Mouse (Mus musculus) ES-E14 (cell line): ENCODE results near the gene Pxt1. TPM values are rescaled to one million over a fixed set of nuclear protein-coding genes. Genes with fewer than 3 reads are reported as not detected.

Source experiments
- DNase-seq: peaks from one replicate; pipeline ENCODE4 v3.0.0-alpha.2; 2013; ENCODE audit warnings: low read depth, low spot score
- H3K27ac ChIP-seq: 2 replicates; pipeline ENCODE4 v1.5.1; 2012; ENCODE audit warnings: low read depth, mild to moderate bottlenecking, low read length, moderate library complexity, mixed read lengths; ENCODE audit not compliant: poor library complexity, insufficient read depth, severe bottlenecking
- H3K36me3 ChIP-seq: 2 replicates; pipeline ENCODE4 v1.6.1; 2012; ENCODE audit warnings: mild to moderate bottlenecking, low read length, moderate library complexity, mixed read lengths; ENCODE audit not compliant: control insufficient read depth, poor library complexity, insufficient read depth, severe bottlenecking
- H3K4me1 ChIP-seq, 2 experiments: fragments of 150-350 bp in 1 of 2; sonication (generic) in 1 of 2; 2 replicates each; pipeline ENCODE4 v1.6.1; 2012; ENCODE audit warnings: low read length in 2 of 2, mild to moderate bottlenecking in 1 of 2, mixed read lengths in 1 of 2; ENCODE audit not compliant: control insufficient read depth in 2 of 2, insufficient read depth in 2 of 2, poor library complexity in 1 of 2
- H3K4me3 ChIP-seq, 2 experiments: fragments of 150-350 bp in 1 of 2; sonication (generic) in 1 of 2; 2 replicates each; pipeline ENCODE4 v1.5.1; 2012; ENCODE audit warnings: low read length in 2 of 2, low read depth in 1 of 2, mild to moderate bottlenecking in 1 of 2, mixed read lengths in 1 of 2; ENCODE audit not compliant: insufficient read depth in 1 of 2, poor library complexity in 1 of 2, severe bottlenecking in 1 of 2
- H3K9ac ChIP-seq: 2 replicates; pipeline ENCODE4 v1.6.1; 2012; ENCODE audit warnings: low read depth, mild to moderate bottlenecking, low read length, mixed read lengths; ENCODE audit not compliant: poor library complexity, insufficient read depth, severe bottlenecking
- H3K9me3 ChIP-seq: fragments of 150-350 bp; sonication (generic); 2 replicates; pipeline ENCODE4 v1.6.1; 2012; ENCODE audit warnings: low read depth, mild to moderate bottlenecking, low read length; ENCODE audit not compliant: control insufficient read depth, insufficient read depth
- CHD2 ChIP-seq: IDR thresholded peaks from 2 replicates; pipeline ENCODE4 v1.6.1; 2014; ENCODE audit warnings: mild to moderate bottlenecking, low read depth, low read length, inconsistent platforms
- HCFC1 ChIP-seq: IDR thresholded peaks from 2 replicates; pipeline ENCODE4 v1.6.1; 2012; ENCODE audit warnings: low read length, inconsistent platforms, borderline replicate concordance; ENCODE audit not compliant: insufficient read depth
- MAFK ChIP-seq: IDR thresholded peaks from 2 replicates; pipeline ENCODE4 v1.6.1; 2014; ENCODE audit warnings: mild to moderate bottlenecking, low read depth, low read length, inconsistent platforms; ENCODE audit not compliant: insufficient read depth
- ZC3H11A ChIP-seq: IDR thresholded peaks from 2 replicates; pipeline ENCODE4 v1.6.1; 2012; ENCODE audit warnings: low read depth, mild to moderate bottlenecking, inconsistent platforms, low read length, borderline replicate concordance
- ZNF384 ChIP-seq: IDR thresholded peaks from 2 replicates; pipeline ENCODE4 v1.6.1; 2012; ENCODE audit warnings: low read depth, low read length, inconsistent platforms
- in situ Hi-C, 2 experiments: fragments of 600-800 bp; cut with MboI; formaldehyde crosslinking; loops; one replicate each; pipeline ENCODE4 v1.15.1; 2025; ENCODE audit warnings: low sequenced_read_pairs in 2 of 2, inconsistent platforms in 1 of 2; ENCODE audit not compliant: unreplicated experiment in 2 of 2
- total RNA-seq: library from RNA; depleted of rRNA; stranded (reverse); fragments of 300-350 nt; gene quantifications from 2 replicates; pipeline ENCODE4 v1.2.3, GENCODE M21; 2012

The Pxt1 gene
- total RNA-seq, 1 experiment = 0.36 TPM

- Histone ChIP-seq H3K36me3 (no peaks in the 10 kb centered on the region), H3K9me3 (no peaks in the 10 kb centered on the region), H3K27ac (no peak overlapping the region), H3K4me3 (no peak overlapping the region), H3K4me1 (peaks cover 0 to 4% of the 10 kb centered on the region in 2 experiments; a peak in 1 of 4 replicates), H3K9ac (no peak overlapping the region)
- in situ Hi-C loops = no loop called here
- DNase-seq = no peak
- TF ChIP-seq ZNF384 (no peak), MAFK (no peak), HCFC1 (no peak), ZC3H11A (no peak), CHD2 (no peak)
Measured at GRCm38 (mm10) chr17:28916520-28916919, 27.1 kb downstream of the Pxt1 start.

GRCm38 (mm10) chr17:28915060-28915628, 28.5 kb downstream of the Pxt1 start, which contains the start of gene 4930539E08Rik:
TSS of gene 4930539E08Rik (minus strand) at chr17:28915324.
- DNase-seq = no peak
- H3K9ac ChIP-seq = no peak within 1 kb of the TSS
- no peak within 1 kb of the TSS; the same call in 1 of the 2 replicates for H3K27ac ChIP-seq
- H3K4me3 ChIP-seq = no peak within 1 kb of the TSS
- H3K9me3 ChIP-seq = no peaks in the 10 kb centered on the region
- in situ Hi-C loops = no loop called here
- no peaks in the 10 kb centered on the region for H3K36me3 ChIP-seq
- H3K4me1 ChIP-seq = peaks cover 0 to 4% of the 10 kb centered on the region in 2 experiments; a peak in 1 of 4 replicates
- TF ChIP-seq CHD2 = no peak
- no peak for TF ChIP-seq ZNF384
- TF ChIP-seq ZC3H11A = no peak
- TF ChIP-seq HCFC1 = no peak
- no peak for TF ChIP-seq MAFK

GRCm38 (mm10) chr17:28913940-28914339, 29.7 kb downstream of the Pxt1 start:
- H3K9me3 ChIP-seq = no peaks in the 10 kb centered on the region
- in situ Hi-C loops = no loop called here
- TF ChIP-seq CHD2 (no peak), ZNF384 (no peak), ZC3H11A (no peak), MAFK (no peak), HCFC1 (no peak)
- no peaks in the 10 kb centered on the region for H3K36me3 ChIP-seq
- H3K27ac ChIP-seq = no peak overlapping the region
- no peak overlapping the region for H3K4me3 ChIP-seq
- peaks cover 0 to 8% of the 10 kb centered on the region in 2 experiments; a peak in 1 of 4 replicates for H3K4me1 ChIP-seq
- DNase-seq = no peak
- no peak overlapping the region for H3K9ac ChIP-seq

GRCm38 (mm10) chr17:28913200-28913599, 30.4 kb downstream of the Pxt1 start:
- Histone ChIP-seq H3K9me3 (no peaks in the 10 kb centered on the region), H3K27ac (no peak overlapping the region), H3K4me1 (peaks cover 0 to 15% of the 10 kb centered on the region in 2 experiments; a peak in 1 of 4 replicates), H3K36me3 (no peaks in the 10 kb centered on the region), H3K4me3 (no peak overlapping the region), H3K9ac (no peak overlapping the region)
- DNase-seq = no peak
- TF ChIP-seq CHD2 (no peak), MAFK (no peak), ZNF384 (no peak), ZC3H11A (no peak), HCFC1 (no peak)
- in situ Hi-C loops = no loop called here
